Mouse (Mus musculus): ENCODE results near the gene Mrgbp. TPM values are rescaled to one million over a fixed set of nuclear protein-coding genes. Genes with fewer than 3 reads are reported as not detected.

Mrgbp gene
- polyA plus RNA-seq, 1 experiment, result 32.2 TPM

GRCm38 (mm10) chr2:180569028-180569643 lies 12.0 kb upstream of the Mrgbp start:
- H3K4me1 ChIP-seq (ENCODE audit: control insufficient read depth, insufficient read depth, low read length), result 0 out of 2 replicates have a peak, but pooled peaks cover 5% of the 10 kb centered on the region
- TF ChIP-seq CTCF (IDR thresholded peaks at IDR 0.05; ENCODE audit: borderline replicate concordance, insufficient read depth, low read depth, low read length), result no peak
- TF ChIP-seq POLR2A (IDR thresholded peaks at IDR 0.05; ENCODE audit: borderline replicate concordance, insufficient read depth, low read length), result no peak
- WGBS, result 4% methylated on average over 3 of the region's 3 CpGs

GRCm38 (mm10) chr2:180576482-180576881 lies 4.6 kb upstream of the Mrgbp start:
- no peak for DNase-seq
- H3K4me3 ChIP-seq (replicated peaks; ENCODE audit: insufficient read depth, low read depth, low read length), result no peak overlapping the region
- no peaks in the 10 kb centered on the region; the same call in 1 of the 2 replicates for H3K27me3 ChIP-seq (ENCODE audit: control insufficient read depth, insufficient read depth, low read length)
- TF ChIP-seq POLR2A (IDR thresholded peaks at IDR 0.05; ENCODE audit: borderline replicate concordance, insufficient read depth, low read length), result no peak
- TF ChIP-seq CTCF (IDR thresholded peaks at IDR 0.05; ENCODE audit: borderline replicate concordance, insufficient read depth, low read depth, low read length), result no peak
- no peaks in the 10 kb centered on the region for H3K4me1 ChIP-seq (ENCODE audit: control insufficient read depth, insufficient read depth, low read length)
- H3K27ac ChIP-seq (ENCODE audit: insufficient read depth, low read length), result no peak overlapping the region
- 43% methylated on average over 4 of the region's 4 CpGs for WGBS

More at GRCm38 (mm10) chr2:180569028-180569643, 12.0 kb upstream of the Mrgbp start:
- H3K27ac ChIP-seq (ENCODE audit: insufficient read depth, low read length), result no peak overlapping the region
- H3K27me3 ChIP-seq (ENCODE audit: control insufficient read depth, insufficient read depth, low read length), result no peaks in the 10 kb centered on the region; the same call in 1 of the 2 replicates
- H3K4me3 ChIP-seq (replicated peaks; ENCODE audit: insufficient read depth, low read depth, low read length), result no peak overlapping the region
- peak; percentile 35 to 46 for DNase-seq

- no peak overlapping the region for H3K27ac ChIP-seq (ENCODE audit: insufficient read depth, low read length)
- DNase-seq, result peak; percentile 51 to 73
- no peak overlapping the region for H3K4me3 ChIP-seq (replicated peaks; ENCODE audit: insufficient read depth, low read depth, low read length)
- H3K4me1 ChIP-seq (ENCODE audit: control insufficient read depth, insufficient read depth, low read length), result peaks cover 6% of the 10 kb centered on the region
- TF ChIP-seq CTCF (IDR thresholded peaks at IDR 0.05; ENCODE audit: borderline replicate concordance, insufficient read depth, low read depth, low read length) (peak; percentile 86), POLR2A (IDR thresholded peaks at IDR 0.05; ENCODE audit: borderline replicate concordance, insufficient read depth, low read length) (no peak)
- 8% methylated on average over 3 of the region's 3 CpGs for WGBS
- no peaks in the 10 kb centered on the region for H3K27me3 ChIP-seq (ENCODE audit: control insufficient read depth, insufficient read depth, low read length)
Observed at GRCm38 (mm10) chr2:180578686-180579085, 2.4 kb upstream of the Mrgbp start.

GRCm38 (mm10) chr2:180582481-180583153 lies 1.5 kb downstream of the Mrgbp start:
- WGBS, result under 1% methylated on average over 57 of the region's 57 CpGs
- Histone ChIP-seq H3K27me3 (ENCODE audit: control insufficient read depth, insufficient read depth, low read length) (no peaks in the 10 kb centered on the region), H3K4me3 (replicated peaks; ENCODE audit: insufficient read depth, low read depth, low read length) (peak overlapping the region; percentile 83), H3K27ac (ENCODE audit: insufficient read depth, low read length) (peak overlapping the region; percentile 63; the same call in 1 of the 2 replicates), H3K4me1 (ENCODE audit: control insufficient read depth, insufficient read depth, low read length) (peaks cover 9% of the 10 kb centered on the region)
- TF ChIP-seq POLR2A (IDR thresholded peaks at IDR 0.05; ENCODE audit: borderline replicate concordance, insufficient read depth, low read length) (peak; percentile 83), CTCF (IDR thresholded peaks at IDR 0.05; ENCODE audit: borderline replicate concordance, insufficient read depth, low read depth, low read length) (peak; percentile 88)
- DNase-seq, result peak; percentile 97 to 99

DNA sequence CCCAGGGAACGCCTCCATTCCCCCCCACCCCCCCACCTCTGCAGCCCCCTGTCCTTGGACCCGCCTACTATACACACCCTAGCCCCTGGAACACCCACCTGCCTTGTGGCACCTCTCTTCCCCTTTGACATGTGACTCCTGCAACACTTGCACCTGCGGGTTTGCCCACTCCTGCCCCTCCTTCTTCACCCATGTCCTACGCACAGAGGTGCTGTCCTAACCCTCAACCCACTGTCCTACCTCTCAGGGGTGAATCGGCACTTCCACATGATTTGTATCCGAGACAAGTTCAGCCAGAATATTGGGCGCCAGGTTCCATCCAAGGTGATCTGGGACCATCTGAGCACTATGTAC lies 2.0 kb downstream of the Mrgbp start:
- peak in 1 of 2 experiments; percentile 27 for DNase-seq
- Histone ChIP-seq H3K27me3 (ENCODE audit: control insufficient read depth, insufficient read depth, low read length) (no peaks in the 10 kb centered on the region), H3K27ac (ENCODE audit: insufficient read depth, low read length) (no peak overlapping the region), H3K4me3 (replicated peaks; ENCODE audit: insufficient read depth, low read depth, low read length) (peak overlapping the region; percentile 83), H3K4me1 (ENCODE audit: control insufficient read depth, insufficient read depth, low read length) (peaks cover 9% of the 10 kb centered on the region)
- no peak for TF ChIP-seq POLR2A (IDR thresholded peaks at IDR 0.05; ENCODE audit: borderline replicate concordance, insufficient read depth, low read length)
- TF ChIP-seq CTCF (IDR thresholded peaks at IDR 0.05; ENCODE audit: borderline replicate concordance, insufficient read depth, low read depth, low read length), result no peak
- WGBS, result 7% methylated on average over 7 of the region's 7 CpGs

GRCm38 (mm10) chr2:180588736-180589122 lies 7.6 kb downstream of the Mrgbp start:
- WGBS, result 43% methylated on average over 6 of the region's 6 CpGs
- TF ChIP-seq CTCF (IDR thresholded peaks at IDR 0.05; ENCODE audit: borderline replicate concordance, insufficient read depth, low read depth, low read length) (no peak), POLR2A (IDR thresholded peaks at IDR 0.05; ENCODE audit: borderline replicate concordance, insufficient read depth, low read length) (no peak)

GRCm38 (mm10) chr2:180589123-180589831 lies 8.2 kb downstream of the Mrgbp start, which contains the start of gene Ogfr:
TSS of gene Ogfr (plus strand) at chr2:180589245.
- peak within 1 kb of the TSS; percentile 79 for H3K27ac ChIP-seq (ENCODE audit: insufficient read depth, low read length)
- H3K4me1 ChIP-seq (ENCODE audit: control insufficient read depth, insufficient read depth, low read length), result peaks cover 3% of the 10 kb centered on the region; the same call in 1 of the 2 replicates
- peak; percentile 79 to 85 for DNase-seq
- H3K4me3 ChIP-seq (replicated peaks; ENCODE audit: insufficient read depth, low read depth, low read length), result peak within 1 kb of the TSS; percentile 83
- under 1% methylated on average over 67 of the region's 67 CpGs for WGBS
- peak; percentile 78 for TF ChIP-seq POLR2A (IDR thresholded peaks at IDR 0.05; ENCODE audit: borderline replicate concordance, insufficient read depth, low read length)
- no peak for TF ChIP-seq CTCF (IDR thresholded peaks at IDR 0.05; ENCODE audit: borderline replicate concordance, insufficient read depth, low read depth, low read length)
- no peaks in the 10 kb centered on the region for H3K27me3 ChIP-seq (ENCODE audit: control insufficient read depth, insufficient read depth, low read length)

More at GRCm38 (mm10) chr2:180588736-180589122, 7.6 kb downstream of the Mrgbp start:
- Histone ChIP-seq H3K4me3 (replicated peaks; ENCODE audit: insufficient read depth, low read depth, low read length) (peak overlapping the region; percentile 83), H3K4me1 (ENCODE audit: control insufficient read depth, insufficient read depth, low read length) (peaks cover 6% of the 10 kb centered on the region; the same call in 1 of the 2 replicates), H3K27ac (ENCODE audit: insufficient read depth, low read length) (peak overlapping the region; percentile 52; the same call in 1 of the 2 replicates), H3K27me3 (ENCODE audit: control insufficient read depth, insufficient read depth, low read length) (no peaks in the 10 kb centered on the region)
- DNase-seq, result no peak

Measured in cerebellum, adult 2 months (tissue).